Mouse (Mus musculus): Measurements from ENCODE around the gene Kdelr2.

- no peak for TF ChIP-seq CTCF (IDR thresholded peaks at IDR 0.05; ENCODE audit: control insufficient read depth, insufficient read depth, insufficient replicate concordance, low read depth, low read length)
- no peak for TF ChIP-seq POLR2A (IDR thresholded peaks at IDR 0.05; ENCODE audit: control insufficient read depth, low read depth, low read length)
These were observed 60.0 kb downstream of the Kdelr2 start for GRCm38 (mm10) chr5:143463671-143464070.

All from testis, adult 2 months (tissue).